Mouse (Mus musculus): Measurements from ENCODE around the gene Syne3. TPM values are rescaled to one million over a fixed set of nuclear protein-coding genes. Genes with fewer than 3 reads are reported as not detected.

Gene Syne3
- total RNA-seq, 1 experiment from 2014 or later, result 33.1 TPM

DNA sequence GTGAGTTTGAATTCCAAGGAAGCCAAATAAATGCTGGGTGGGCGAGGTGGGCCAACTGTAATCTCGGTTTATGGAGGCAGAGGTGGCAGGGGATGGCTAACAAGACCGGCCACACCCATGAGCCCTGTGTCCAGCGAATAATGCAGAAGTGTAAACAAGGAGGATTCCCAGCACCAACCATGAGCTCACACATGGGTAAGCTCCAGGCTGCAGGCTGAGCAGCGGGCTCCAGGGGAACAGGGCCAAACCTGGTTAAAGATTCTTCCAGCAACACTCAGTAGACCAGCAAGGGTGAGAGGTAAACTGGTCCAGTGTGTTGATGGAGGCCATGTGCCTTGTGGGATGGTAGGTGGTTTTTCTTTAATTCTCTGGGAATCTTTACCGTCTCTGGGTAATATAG lies 53.2 kb downstream of the Syne3 start:
- ATAC-seq (replicated peaks in 1 of 2; ENCODE audit: insufficient read depth in 1 of 2, low FRiP score in 2 of 2, low TSS enrichment in 1 of 2, low read depth in 1 of 2, poor library complexity in 2 of 2, severe bottlenecking in 2 of 2), result no peak

- ATAC-seq (replicated peaks in 1 of 2; ENCODE audit: insufficient read depth in 1 of 2, low FRiP score in 2 of 2, low TSS enrichment in 1 of 2, low read depth in 1 of 2, poor library complexity in 2 of 2, severe bottlenecking in 2 of 2), result no peak
These were observed 54.4 kb downstream of the Syne3 start for GRCm38 (mm10) chr12:104955003-104955800.

DNA sequence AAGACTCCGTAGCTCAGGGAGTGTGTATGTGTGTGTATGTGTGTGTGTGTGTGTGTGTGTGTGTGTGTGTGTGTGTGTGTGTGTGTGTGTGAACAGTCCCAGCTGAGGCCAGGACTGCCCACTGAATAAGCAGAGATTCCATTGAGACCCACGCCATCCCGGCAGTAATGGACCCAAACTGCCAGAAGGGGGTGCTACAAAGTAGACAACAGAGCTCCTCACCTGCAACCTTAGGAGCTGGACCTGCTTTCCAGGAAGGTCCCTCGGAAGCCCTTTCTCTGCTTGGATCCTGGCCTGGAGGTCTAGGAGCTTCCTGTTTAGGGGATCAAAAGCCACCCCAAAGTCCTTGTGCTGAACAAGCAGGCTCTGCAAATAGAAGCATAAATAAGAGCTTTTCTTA lies 55.7 kb downstream of the Syne3 start:
- ATAC-seq (replicated peaks in 1 of 2; ENCODE audit: insufficient read depth in 1 of 2, low FRiP score in 2 of 2, low TSS enrichment in 1 of 2, low read depth in 1 of 2, poor library complexity in 2 of 2, severe bottlenecking in 2 of 2), result peak; percentile 54 to 72; a peak in 3 of 4 replicates

GRCm38 (mm10) chr12:104952458-104952857 lies 57.2 kb downstream of the Syne3 start:
- peak; percentile 83 to 89 for ATAC-seq (replicated peaks in 1 of 2; ENCODE audit: insufficient read depth in 1 of 2, low FRiP score in 2 of 2, low TSS enrichment in 1 of 2, low read depth in 1 of 2, poor library complexity in 2 of 2, severe bottlenecking in 2 of 2)

- no peak for ATAC-seq (replicated peaks in 1 of 2; ENCODE audit: insufficient read depth in 1 of 2, low FRiP score in 2 of 2, low TSS enrichment in 1 of 2, low read depth in 1 of 2, poor library complexity in 2 of 2, severe bottlenecking in 2 of 2)
These were observed 61.7 kb downstream of the Syne3 start for GRCm38 (mm10) chr12:104947911-104948310.

GRCm38 (mm10) chr12:104946231-104946630 lies 63.4 kb downstream of the Syne3 start:
- no peak for ATAC-seq (replicated peaks in 1 of 2; ENCODE audit: insufficient read depth in 1 of 2, low FRiP score in 2 of 2, low TSS enrichment in 1 of 2, low read depth in 1 of 2, poor library complexity in 2 of 2, severe bottlenecking in 2 of 2)

- ATAC-seq (replicated peaks in 1 of 2; ENCODE audit: insufficient read depth in 1 of 2, low FRiP score in 2 of 2, low TSS enrichment in 1 of 2, low read depth in 1 of 2, poor library complexity in 2 of 2, severe bottlenecking in 2 of 2), result no peak
These were observed 69.1 kb downstream of the Syne3 start for GRCm38 (mm10) chr12:104940466-104940865.

- no peak for ATAC-seq (replicated peaks in 1 of 2; ENCODE audit: insufficient read depth in 1 of 2, low FRiP score in 2 of 2, low TSS enrichment in 1 of 2, low read depth in 1 of 2, poor library complexity in 2 of 2, severe bottlenecking in 2 of 2)
These were observed 69.6 kb downstream of the Syne3 start for GRCm38 (mm10) chr12:104940027-104940386.

GRCm38 (mm10) chr12:104939372-104940026 lies 70.1 kb downstream of the Syne3 start:
- peak; percentile 82 to 86 for ATAC-seq (replicated peaks in 1 of 2; ENCODE audit: insufficient read depth in 1 of 2, low FRiP score in 2 of 2, low TSS enrichment in 1 of 2, low read depth in 1 of 2, poor library complexity in 2 of 2, severe bottlenecking in 2 of 2)

- no peak for ATAC-seq (replicated peaks in 1 of 2; ENCODE audit: insufficient read depth in 1 of 2, low FRiP score in 2 of 2, low TSS enrichment in 1 of 2, low read depth in 1 of 2, poor library complexity in 2 of 2, severe bottlenecking in 2 of 2)
These were observed 70.7 kb downstream of the Syne3 start for GRCm38 (mm10) chr12:104938935-104939334.

DNA sequence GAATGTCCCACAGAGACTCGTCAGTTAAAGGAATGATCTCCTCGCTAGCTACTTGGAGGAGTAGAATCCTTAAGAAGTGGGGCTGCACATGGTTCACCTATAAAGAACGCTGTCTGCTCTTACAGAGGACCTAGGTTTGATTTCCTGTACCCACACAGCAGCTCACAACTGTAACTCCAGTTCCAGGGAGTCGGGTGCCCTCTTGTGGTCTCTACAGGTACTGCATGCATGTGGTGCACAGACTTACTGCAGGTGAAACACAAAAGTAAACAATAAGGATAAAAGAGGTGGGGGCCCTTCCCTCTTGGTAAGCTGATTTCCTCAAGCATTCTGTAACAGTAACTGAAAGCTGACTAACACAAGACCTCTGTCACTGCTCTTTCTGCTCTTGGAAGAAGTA lies 73.4 kb downstream of the Syne3 start:
- no peak for ATAC-seq (replicated peaks in 1 of 2; ENCODE audit: insufficient read depth in 1 of 2, low FRiP score in 2 of 2, low TSS enrichment in 1 of 2, low read depth in 1 of 2, poor library complexity in 2 of 2, severe bottlenecking in 2 of 2)

DNA sequence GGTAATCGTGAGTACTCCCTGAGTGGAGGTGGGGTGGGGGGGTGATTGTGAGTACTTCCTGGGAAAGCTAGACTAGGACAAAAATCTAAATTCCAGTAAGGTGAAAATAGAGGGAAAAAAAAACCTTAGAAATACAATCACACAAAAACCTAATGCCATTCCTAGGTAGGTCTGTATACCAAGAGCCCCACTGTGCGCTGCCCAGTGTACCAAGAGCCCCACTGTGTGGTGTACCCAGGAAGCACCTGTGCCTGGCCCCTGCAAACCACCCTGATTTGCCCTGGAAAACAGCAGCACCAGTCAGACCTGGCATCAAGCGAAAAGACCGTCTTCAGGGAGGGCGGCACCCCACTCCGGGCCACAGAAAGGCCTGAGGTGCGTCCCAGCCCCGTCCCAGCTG lies 74.5 kb downstream of the Syne3 start:
- ATAC-seq (replicated peaks in 1 of 2; ENCODE audit: insufficient read depth in 1 of 2, low FRiP score in 2 of 2, low TSS enrichment in 1 of 2, low read depth in 1 of 2, poor library complexity in 2 of 2, severe bottlenecking in 2 of 2), result no peak

GRCm38 (mm10) chr12:104933800-104934199 lies 75.8 kb downstream of the Syne3 start:
- ATAC-seq (replicated peaks in 1 of 2; ENCODE audit: insufficient read depth in 1 of 2, low FRiP score in 2 of 2, low TSS enrichment in 1 of 2, low read depth in 1 of 2, poor library complexity in 2 of 2, severe bottlenecking in 2 of 2), result no peak

GRCm38 (mm10) chr12:104933217-104933616 lies 76.4 kb downstream of the Syne3 start:
- ATAC-seq (replicated peaks in 1 of 2; ENCODE audit: insufficient read depth in 1 of 2, low FRiP score in 2 of 2, low TSS enrichment in 1 of 2, low read depth in 1 of 2, poor library complexity in 2 of 2, severe bottlenecking in 2 of 2), result peak; percentile 28 to 48; a peak in 3 of 4 replicates

DNA sequence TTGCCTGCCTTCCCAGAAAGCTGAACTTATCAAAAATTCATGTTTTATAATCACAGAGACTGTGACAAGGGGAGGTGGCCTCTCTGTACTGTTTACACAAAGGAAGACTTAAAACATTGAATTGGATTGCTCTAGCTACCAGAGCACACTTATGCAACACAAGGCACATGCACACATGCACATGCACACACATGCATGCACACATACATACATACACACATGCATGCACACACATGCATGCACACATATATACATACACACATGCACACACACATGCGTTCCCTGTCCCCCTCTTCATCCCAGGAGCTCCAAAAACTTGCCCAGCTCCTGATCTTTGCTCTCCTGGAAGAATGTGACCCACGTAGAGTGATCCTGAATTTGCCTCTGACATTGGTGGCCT lies 83.8 kb downstream of the Syne3 start:
- ATAC-seq (replicated peaks in 1 of 2; ENCODE audit: insufficient read depth in 1 of 2, low FRiP score in 2 of 2, low TSS enrichment in 1 of 2, low read depth in 1 of 2, poor library complexity in 2 of 2, severe bottlenecking in 2 of 2), result no peak

DNA sequence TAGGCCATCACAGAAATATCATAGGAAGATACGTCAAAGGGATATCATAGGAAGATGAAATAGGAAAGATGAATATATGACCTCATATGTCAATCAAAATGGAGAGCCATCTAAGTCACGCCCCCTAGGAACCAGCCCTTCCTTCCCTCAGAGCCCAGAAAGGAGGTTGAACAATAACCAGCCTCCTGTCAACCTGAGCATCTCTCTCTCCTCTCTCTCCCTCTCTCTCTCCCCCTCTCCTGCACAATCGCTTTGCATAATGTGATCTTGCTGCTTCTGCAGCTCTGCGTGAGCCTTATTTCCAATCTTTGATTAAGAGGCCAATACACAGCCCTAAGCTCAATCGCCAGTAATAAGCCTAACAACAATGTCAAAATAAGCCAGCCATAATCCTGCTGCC lies 84.6 kb downstream of the Syne3 start:
- no peak for ATAC-seq (replicated peaks in 1 of 2; ENCODE audit: insufficient read depth in 1 of 2, low FRiP score in 2 of 2, low TSS enrichment in 1 of 2, low read depth in 1 of 2, poor library complexity in 2 of 2, severe bottlenecking in 2 of 2)

DNA sequence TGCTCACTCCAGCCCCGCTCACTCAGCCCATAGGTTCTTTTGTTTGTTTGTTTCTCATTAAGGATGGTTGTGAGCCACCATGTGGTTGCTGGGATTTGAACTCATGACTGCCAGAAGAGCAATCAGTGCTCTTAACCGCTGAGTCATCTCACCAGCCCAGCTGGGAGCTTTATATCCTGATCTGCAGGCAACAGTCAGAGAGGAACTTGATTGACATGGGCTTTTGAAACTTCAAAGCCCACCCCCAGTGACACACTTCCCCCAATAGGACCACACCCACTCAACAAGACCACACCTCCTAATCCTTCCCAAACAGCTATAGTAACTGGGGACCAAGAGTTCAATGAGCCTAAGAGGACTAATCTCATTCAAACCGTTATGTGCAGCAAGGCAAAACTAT lies 85.1 kb downstream of the Syne3 start:
- ATAC-seq (replicated peaks in 1 of 2; ENCODE audit: insufficient read depth in 1 of 2, low FRiP score in 2 of 2, low TSS enrichment in 1 of 2, low read depth in 1 of 2, poor library complexity in 2 of 2, severe bottlenecking in 2 of 2), result no peak

DNA sequence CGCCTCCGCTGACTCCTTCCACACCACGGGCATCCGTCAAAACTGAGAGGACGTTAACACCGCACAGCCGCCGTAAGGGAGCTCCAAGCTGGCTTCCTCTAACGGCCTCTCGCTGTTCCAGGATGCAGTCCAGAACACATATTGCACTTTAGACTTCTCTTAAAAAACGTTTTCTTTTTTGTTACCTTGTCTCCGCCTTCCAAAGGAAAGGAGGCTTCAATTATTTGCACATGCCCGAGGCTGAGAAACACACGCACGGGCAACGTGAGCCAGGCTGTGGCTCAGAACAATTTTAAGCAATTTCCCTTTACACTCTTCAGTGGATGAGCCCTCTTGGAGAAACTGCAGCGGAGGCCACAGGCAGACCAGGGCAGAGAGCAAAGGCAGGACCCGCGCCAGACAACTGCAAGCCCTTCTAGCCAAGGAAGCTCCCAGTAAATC lies 85.6 kb downstream of the Syne3 start:
- ATAC-seq (replicated peaks in 1 of 2; ENCODE audit: insufficient read depth in 1 of 2, low FRiP score in 2 of 2, low TSS enrichment in 1 of 2, low read depth in 1 of 2, poor library complexity in 2 of 2, severe bottlenecking in 2 of 2), result peak; percentile 50 to 64; a peak in 3 of 4 replicates

GRCm38 (mm10) chr12:104922647-104923046 lies 87.0 kb downstream of the Syne3 start:
- no peak for ATAC-seq (replicated peaks in 1 of 2; ENCODE audit: insufficient read depth in 1 of 2, low FRiP score in 2 of 2, low TSS enrichment in 1 of 2, low read depth in 1 of 2, poor library complexity in 2 of 2, severe bottlenecking in 2 of 2)
